Mouse (Mus musculus) T-helper 2 cell (primary cell): ENCODE results near the gene Xrn1.

ENCODE experiments used
- in situ Hi-C: fragments of 300-600 bp; cut with MboI, MseI; formaldehyde crosslinking; loops from one replicate; pipeline ENCODE4 v1.15.1; 2025; ENCODE audit warnings: high pct_unique_total_duplicates

The Xrn1 gene

GRCm38 (mm10) chr9:95954585-95955461 lies at the start of gene Xrn1:
Xrn1 (plus strand) TSS chr9:95954760.
- in situ Hi-C loops: loop anchor here (10.0 kb wide), 1 partner anchor 160 kb away; the partner anchor contains the start of gene Gk5

GRCm38 (mm10) chr9:95932855-95933254 lies 21.7 kb upstream of the Xrn1 start:
- in situ Hi-C loops: no loop called here

GRCm38 (mm10) chr9:95953658-95954057 lies 902 bp upstream of the Xrn1 start:
- in situ Hi-C loops: loop anchor here (10.0 kb wide), 1 partner anchor 161 kb away; the partner anchor contains the start of gene Gk5

GRCm38 (mm10) chr9:95954226-95954584 lies 355 bp upstream of the Xrn1 start:
- in situ Hi-C loops: loop anchor here (10.0 kb wide), 1 partner anchor 161 kb away; the partner anchor contains the start of gene Gk5

GRCm38 (mm10) chr9:95957611-95958010 lies 3.1 kb downstream of the Xrn1 start:
- in situ Hi-C loops: loop anchor here (10.0 kb wide), 1 partner anchor 157 kb away; the partner anchor contains the start of gene Gk5

GRCm38 (mm10) chr9:95958041-95958730 lies 3.6 kb downstream of the Xrn1 start:
- in situ Hi-C loops: loop anchor here (10.0 kb wide), 1 partner anchor 157 kb away; the partner anchor contains the start of gene Gk5

GRCm38 (mm10) chr9:95958731-95959105 lies 4.2 kb downstream of the Xrn1 start:
- in situ Hi-C loops: loop anchor here (10.0 kb wide), 1 partner anchor 156 kb away; the partner anchor contains the start of gene Gk5

GRCm38 (mm10) chr9:95959246-95959645 lies 4.7 kb downstream of the Xrn1 start:
- in situ Hi-C loops: loop anchor here (10.0 kb wide), 1 partner anchor 156 kb away; the partner anchor contains the start of gene Gk5

GRCm38 (mm10) chr9:95959732-95960428 lies 5.3 kb downstream of the Xrn1 start:
- in situ Hi-C loops: loop anchor here (10.0 kb wide), 1 partner anchor 155 kb away; the partner anchor contains the start of gene Gk5

- in situ Hi-C loops: no loop called here
These were observed 6.5 kb downstream of the Xrn1 start for GRCm38 (mm10) chr9:95961058-95961457.

- in situ Hi-C loops: no loop called here
These were observed 9.5 kb downstream of the Xrn1 start for GRCm38 (mm10) chr9:95964037-95964436.

GRCm38 (mm10) chr9:95978279-95978678 lies 23.7 kb downstream of the Xrn1 start:
- in situ Hi-C loops: no loop called here

GRCm38 (mm10) chr9:95979896-95980295 lies 25.3 kb downstream of the Xrn1 start:
- in situ Hi-C loops: no loop called here

GRCm38 (mm10) chr9:95992255-95992654 lies 37.7 kb downstream of the Xrn1 start:
- in situ Hi-C loops: no loop called here

- in situ Hi-C loops: no loop called here
These were observed 49.9 kb downstream of the Xrn1 start for GRCm38 (mm10) chr9:96004455-96004854.

GRCm38 (mm10) chr9:96010664-96011063 lies 56.1 kb downstream of the Xrn1 start:
- in situ Hi-C loops: no loop called here

GRCm38 (mm10) chr9:96023921-96024320 lies 69.4 kb downstream of the Xrn1 start:
- in situ Hi-C loops: no loop called here

GRCm38 (mm10) chr9:96027913-96028312 lies 73.4 kb downstream of the Xrn1 start:
- in situ Hi-C loops: no loop called here

GRCm38 (mm10) chr9:96028818-96029217 lies 74.3 kb downstream of the Xrn1 start:
- in situ Hi-C loops: no loop called here

GRCm38 (mm10) chr9:96029886-96030285 lies 75.3 kb downstream of the Xrn1 start:
- in situ Hi-C loops: no loop called here

- in situ Hi-C loops: no loop called here
These were observed 81.0 kb downstream of the Xrn1 start for GRCm38 (mm10) chr9:96035371-96036086.
